Mouse (Mus musculus): ENCODE measurements around the gene March5. TPM values are rescaled to one million over a fixed set of nuclear protein-coding genes. Genes with fewer than 3 reads are reported as not detected.

March5 gene
- polyA plus RNA-seq (2015; fragmentation: Nextera tagmentation; extraction: Ambion mirVana), result 74.9 and 75.6 TPM in 2 replicates

GRCm38 (mm10) chr19:37207303-37208175 is at the start of gene March5:
March5 (plus strand) TSS chr19:37207543.
- Histone ChIP-seq H3K4me2 (ENCODE audit: low read depth, low read length) (peak within 1 kb of the TSS; percentile 72), H3K4me1 (replicated peaks; ENCODE audit: control insufficient read depth, insufficient read depth, low read length) (peaks cover 13% of the 10 kb centered on the region), H3K9me3 (ENCODE audit: control insufficient read depth, low read length) (no peaks in the 10 kb centered on the region), H3K27ac (ENCODE audit: low read length) (peak within 1 kb of the TSS; percentile 88), H3K4me3 (ENCODE audit: low read length) (peak within 1 kb of the TSS; percentile 100), H3K27me3 (ENCODE audit: control insufficient read depth, insufficient read depth, low read depth, low read length) (no peaks in the 10 kb centered on the region), H3K36me3 (ENCODE audit: control insufficient read depth, insufficient read depth, low read length) (peaks cover 3% of the 10 kb centered on the region), H3K9ac (ENCODE audit: low read length) (peak within 1 kb of the TSS; percentile 99)
- peak; percentile 98 for ATAC-seq (ENCODE audit: low read depth)
- WGBS, result under 1% methylated on average over 70 of the region's 94 CpGs

GRCm38 (mm10) chr19:37172096-37172495 is 35.2 kb upstream of the March5 start:
- WGBS, result 56% methylated on average over 1 of the region's 1 CpGs
- ATAC-seq (ENCODE audit: low read depth), result no peak
- Histone ChIP-seq H3K9ac (ENCODE audit: low read length) (no peak overlapping the region), H3K9me3 (ENCODE audit: control insufficient read depth, low read length) (no peaks in the 10 kb centered on the region), H3K4me3 (ENCODE audit: low read length) (no peak overlapping the region), H3K4me2 (ENCODE audit: low read depth, low read length) (no peak overlapping the region), H3K27me3 (ENCODE audit: control insufficient read depth, insufficient read depth, low read depth, low read length) (peaks cover 23% of the 10 kb centered on the region), H3K4me1 (replicated peaks; ENCODE audit: control insufficient read depth, insufficient read depth, low read length) (peaks cover 6% of the 10 kb centered on the region; the same call in 1 of the 2 replicates), H3K27ac (ENCODE audit: low read length) (no peak overlapping the region), H3K36me3 (ENCODE audit: control insufficient read depth, insufficient read depth, low read length) (no peaks in the 10 kb centered on the region)

GRCm38 (mm10) chr19:37172566-37173130 is 34.7 kb upstream of the March5 start:
- 75% methylated on average over 11 of the region's 11 CpGs for WGBS
- Histone ChIP-seq H3K9me3 (ENCODE audit: control insufficient read depth, low read length) (no peaks in the 10 kb centered on the region), H3K27me3 (ENCODE audit: control insufficient read depth, insufficient read depth, low read depth, low read length) (peaks cover 24% of the 10 kb centered on the region), H3K4me3 (ENCODE audit: low read length) (no peak overlapping the region), H3K9ac (ENCODE audit: low read length) (no peak overlapping the region), H3K4me1 (replicated peaks; ENCODE audit: control insufficient read depth, insufficient read depth, low read length) (peaks cover 6% of the 10 kb centered on the region; the same call in 1 of the 2 replicates), H3K36me3 (ENCODE audit: control insufficient read depth, insufficient read depth, low read length) (no peaks in the 10 kb centered on the region), H3K27ac (ENCODE audit: low read length) (no peak overlapping the region), H3K4me2 (ENCODE audit: low read depth, low read length) (no peak overlapping the region)
- no peak for ATAC-seq (ENCODE audit: low read depth)

- H3K27ac ChIP-seq (ENCODE audit: low read length), result no peak overlapping the region
- no peak for ATAC-seq (ENCODE audit: low read depth)
- H3K27me3 ChIP-seq (ENCODE audit: control insufficient read depth, insufficient read depth, low read depth, low read length), result peaks cover 24% of the 10 kb centered on the region
- H3K4me1 ChIP-seq (replicated peaks; ENCODE audit: control insufficient read depth, insufficient read depth, low read length), result peaks cover 6% of the 10 kb centered on the region; the same call in 1 of the 2 replicates
- H3K9ac ChIP-seq (ENCODE audit: low read length), result peak overlapping the region; percentile 61
- peak overlapping the region; percentile 61 for H3K4me3 ChIP-seq (ENCODE audit: low read length)
- 28% methylated on average over 20 of the region's 20 CpGs for WGBS
- no peaks in the 10 kb centered on the region for H3K9me3 ChIP-seq (ENCODE audit: control insufficient read depth, low read length)
- H3K4me2 ChIP-seq (ENCODE audit: low read depth, low read length), result peak overlapping the region; percentile 100
- no peaks in the 10 kb centered on the region for H3K36me3 ChIP-seq (ENCODE audit: control insufficient read depth, insufficient read depth, low read length)
These were observed 33.8 kb upstream of the March5 start for GRCm38 (mm10) chr19:37173331-37174115.

- peak; percentile 67 for ATAC-seq (ENCODE audit: low read depth)
- H3K36me3 ChIP-seq (ENCODE audit: control insufficient read depth, insufficient read depth, low read length), result no peaks in the 10 kb centered on the region
- peak overlapping the region; percentile 61 for H3K9ac ChIP-seq (ENCODE audit: low read length)
- peaks cover 24% of the 10 kb centered on the region for H3K27me3 ChIP-seq (ENCODE audit: control insufficient read depth, insufficient read depth, low read depth, low read length)
- H3K4me2 ChIP-seq (ENCODE audit: low read depth, low read length), result peak overlapping the region; percentile 100
- under 1% methylated on average over 60 of the region's 70 CpGs for WGBS
- H3K4me1 ChIP-seq (replicated peaks; ENCODE audit: control insufficient read depth, insufficient read depth, low read length), result peaks cover 6% of the 10 kb centered on the region; the same call in 1 of the 2 replicates
- H3K9me3 ChIP-seq (ENCODE audit: control insufficient read depth, low read length), result no peaks in the 10 kb centered on the region
- H3K4me3 ChIP-seq (ENCODE audit: low read length), result peak overlapping the region; percentile 61
- H3K27ac ChIP-seq (ENCODE audit: low read length), result no peak overlapping the region
These were observed 33.1 kb upstream of the March5 start for GRCm38 (mm10) chr19:37174116-37174715.

GRCm38 (mm10) chr19:37174716-37175435 is 32.5 kb upstream of the March5 start:
- no peaks in the 10 kb centered on the region for H3K36me3 ChIP-seq (ENCODE audit: control insufficient read depth, insufficient read depth, low read length)
- 0 out of 2 replicates have a peak overlapping the region, but pooled peaks have one; percentile 7 for H3K27ac ChIP-seq (ENCODE audit: low read length)
- peak overlapping the region; percentile 61 for H3K4me3 ChIP-seq (ENCODE audit: low read length)
- H3K27me3 ChIP-seq (ENCODE audit: control insufficient read depth, insufficient read depth, low read depth, low read length), result peaks cover 24% of the 10 kb centered on the region
- H3K9me3 ChIP-seq (ENCODE audit: control insufficient read depth, low read length), result no peaks in the 10 kb centered on the region
- H3K9ac ChIP-seq (ENCODE audit: low read length), result peak overlapping the region; percentile 61
- WGBS, result under 1% methylated on average over 36 of the region's 36 CpGs
- peak; percentile 77 for ATAC-seq (ENCODE audit: low read depth)
- peak overlapping the region; percentile 100 for H3K4me2 ChIP-seq (ENCODE audit: low read depth, low read length)
- peaks cover 6% of the 10 kb centered on the region; the same call in 1 of the 2 replicates for H3K4me1 ChIP-seq (replicated peaks; ENCODE audit: control insufficient read depth, insufficient read depth, low read length)

- WGBS, result 1% methylated on average over 12 of the region's 12 CpGs
- Histone ChIP-seq H3K27ac (ENCODE audit: low read length) (0 out of 2 replicates have a peak overlapping the region, but pooled peaks have one; percentile 7), H3K4me2 (ENCODE audit: low read depth, low read length) (peak overlapping the region; percentile 100), H3K4me1 (replicated peaks; ENCODE audit: control insufficient read depth, insufficient read depth, low read length) (peaks cover 6% of the 10 kb centered on the region; the same call in 1 of the 2 replicates), H3K4me3 (ENCODE audit: low read length) (peak overlapping the region; percentile 61), H3K36me3 (ENCODE audit: control insufficient read depth, insufficient read depth, low read length) (no peaks in the 10 kb centered on the region), H3K9ac (ENCODE audit: low read length) (peak overlapping the region; percentile 61), H3K27me3 (ENCODE audit: control insufficient read depth, insufficient read depth, low read depth, low read length) (peaks cover 24% of the 10 kb centered on the region), H3K9me3 (ENCODE audit: control insufficient read depth, low read length) (no peaks in the 10 kb centered on the region)
- ATAC-seq (ENCODE audit: low read depth), result no peak
These were observed 31.9 kb upstream of the March5 start for GRCm38 (mm10) chr19:37175436-37175805.

GRCm38 (mm10) chr19:37175919-37176318 is 31.4 kb upstream of the March5 start:
- WGBS, result 6% methylated on average over 6 of the region's 6 CpGs
- peaks cover 6% of the 10 kb centered on the region; the same call in 1 of the 2 replicates for H3K4me1 ChIP-seq (replicated peaks; ENCODE audit: control insufficient read depth, insufficient read depth, low read length)
- H3K4me3 ChIP-seq (ENCODE audit: low read length), result peak overlapping the region; percentile 61
- H3K27ac ChIP-seq (ENCODE audit: low read length), result no peak overlapping the region
- peaks cover 24% of the 10 kb centered on the region for H3K27me3 ChIP-seq (ENCODE audit: control insufficient read depth, insufficient read depth, low read depth, low read length)
- no peaks in the 10 kb centered on the region for H3K9me3 ChIP-seq (ENCODE audit: control insufficient read depth, low read length)
- H3K36me3 ChIP-seq (ENCODE audit: control insufficient read depth, insufficient read depth, low read length), result no peaks in the 10 kb centered on the region
- H3K9ac ChIP-seq (ENCODE audit: low read length), result no peak overlapping the region; the same call in 1 of the 2 replicates
- no peak for ATAC-seq (ENCODE audit: low read depth)
- peak overlapping the region; percentile 100 for H3K4me2 ChIP-seq (ENCODE audit: low read depth, low read length)
